Mouse (Mus musculus) urinary bladder, adult 18-20 months (tissue): ENCODE results near the gene Slc41a2.
A peak's percentile ranks its signal among the peaks of the same experiment; 100 is the strongest.
"Not testable (repeated sequence)": the region's sequence is repeated elsewhere in the genome, so short reads cannot be mapped to it uniquely, and the experiment has no call there.

Experiments used
- DNase-seq, 2 experiments: peaks; one replicate each; pipeline ENCODE4 v3.0.0; 2022; ENCODE audit warnings: low spot score in 2 of 2, mixed read lengths in 2 of 2

Slc41a2 gene

DNA sequence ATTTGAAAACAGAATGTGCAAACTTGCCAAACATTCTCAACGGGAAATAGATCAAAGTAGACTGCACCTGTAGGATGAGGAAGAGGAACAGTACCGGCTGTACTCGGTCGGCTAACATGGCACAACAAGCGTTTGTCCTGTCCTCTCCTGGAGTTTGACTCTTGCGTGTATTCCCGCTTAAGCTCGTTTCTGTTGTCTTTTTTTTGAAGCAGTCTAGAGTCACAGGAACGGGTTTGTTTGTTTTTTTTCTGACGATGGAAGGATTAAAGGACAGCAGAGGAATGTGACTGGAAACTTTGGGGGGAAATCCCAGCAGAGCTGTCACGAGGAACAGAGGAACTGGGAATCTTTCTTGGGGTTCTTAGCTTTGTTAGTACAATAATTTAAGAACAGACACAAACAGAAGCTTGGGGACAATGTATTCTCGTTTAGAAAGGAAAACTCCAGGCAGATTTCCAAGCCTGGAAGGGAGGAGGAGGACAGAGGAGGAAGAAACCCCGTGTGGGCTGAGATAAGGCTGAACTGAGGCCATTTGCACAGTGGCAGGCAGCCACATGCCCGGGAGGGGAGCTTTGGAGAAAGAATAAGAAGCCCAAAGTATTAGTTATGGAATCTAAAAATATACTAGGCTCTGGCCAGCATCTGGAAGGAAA is 16.1 kb upstream of the Slc41a2 start:
- peak in 1 of 2 experiments; percentile 29 for DNase-seq

DNA sequence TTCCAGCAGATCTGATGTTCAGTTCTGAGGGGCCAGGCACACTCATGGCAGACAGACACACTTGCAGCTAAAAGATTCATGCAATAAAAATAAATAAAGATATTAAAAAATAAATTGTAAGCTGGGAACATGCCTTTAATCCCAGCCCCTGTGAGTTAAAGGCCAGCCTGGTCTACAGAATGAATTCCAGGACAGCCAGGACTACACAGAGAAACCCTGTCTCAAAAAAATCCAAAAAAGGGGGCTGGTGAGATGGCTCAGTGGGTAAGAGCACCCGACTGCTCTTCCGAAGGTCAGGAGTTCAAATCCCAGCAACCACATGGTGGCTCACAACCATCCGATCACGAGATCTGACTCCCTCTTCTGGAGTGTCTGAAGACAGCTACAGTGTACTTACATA is 14.1 kb upstream of the Slc41a2 start:
- DNase-seq = not testable (repeated sequence)

DNA sequence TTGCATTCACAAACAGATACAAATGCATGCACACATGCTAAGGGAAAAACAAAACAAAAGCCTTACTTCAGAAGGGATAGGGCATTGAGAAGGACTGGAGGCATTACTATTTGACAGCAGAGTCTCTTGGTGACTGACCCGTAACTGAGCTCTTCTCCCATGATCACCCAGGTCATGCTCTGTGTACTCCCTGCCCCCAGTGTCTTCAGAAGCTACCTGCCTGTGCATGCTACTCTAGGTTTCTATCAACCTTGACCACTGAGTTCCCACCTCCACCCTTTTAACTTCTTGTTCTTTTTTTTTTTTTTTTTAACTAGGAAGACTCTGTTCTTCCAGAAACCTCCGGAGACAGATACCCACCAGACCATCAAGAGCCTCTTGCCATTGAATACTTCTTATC is 13.0 kb upstream of the Slc41a2 start:
- no peak for DNase-seq

DNA sequence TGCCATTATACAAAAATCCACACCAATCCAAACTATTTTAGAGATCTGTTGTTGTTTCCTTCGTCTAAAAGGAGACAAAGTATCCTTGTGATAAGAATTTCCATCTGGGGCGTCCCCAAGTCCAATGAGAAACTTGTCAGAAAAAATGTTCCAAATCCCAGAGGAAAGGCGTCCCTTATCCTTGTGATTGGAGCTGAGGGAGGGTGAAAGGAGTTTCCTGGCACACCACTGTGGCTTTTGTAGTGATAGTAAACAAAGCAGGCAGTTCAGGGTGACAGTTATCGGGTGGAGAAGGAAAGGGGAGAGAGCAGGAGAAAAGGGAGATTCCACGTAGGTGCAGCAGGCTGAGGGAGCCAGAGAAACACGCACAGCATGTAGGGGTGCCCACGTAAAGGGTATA is 9.8 kb upstream of the Slc41a2 start:
- DNase-seq = no peak

DNA sequence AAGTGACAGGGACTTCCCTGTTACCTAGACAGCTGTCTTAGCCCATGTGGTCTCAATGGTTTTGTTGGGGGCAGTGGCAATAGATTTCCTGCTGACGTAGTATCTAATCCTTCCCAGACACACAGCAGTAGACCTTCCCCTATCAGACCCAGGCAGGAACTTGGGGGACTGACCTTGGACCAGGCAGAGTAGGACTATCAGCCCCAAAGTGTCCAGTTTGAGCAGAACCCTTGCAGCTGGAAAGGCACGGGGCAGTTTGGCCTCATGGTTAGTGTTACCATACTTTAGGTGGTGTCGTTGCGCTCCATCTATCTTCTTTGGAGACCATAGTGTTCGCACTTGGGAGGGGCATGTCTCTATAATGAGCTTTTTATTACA is 8.7 kb upstream of the Slc41a2 start:
- DNase-seq = no peak

DNA sequence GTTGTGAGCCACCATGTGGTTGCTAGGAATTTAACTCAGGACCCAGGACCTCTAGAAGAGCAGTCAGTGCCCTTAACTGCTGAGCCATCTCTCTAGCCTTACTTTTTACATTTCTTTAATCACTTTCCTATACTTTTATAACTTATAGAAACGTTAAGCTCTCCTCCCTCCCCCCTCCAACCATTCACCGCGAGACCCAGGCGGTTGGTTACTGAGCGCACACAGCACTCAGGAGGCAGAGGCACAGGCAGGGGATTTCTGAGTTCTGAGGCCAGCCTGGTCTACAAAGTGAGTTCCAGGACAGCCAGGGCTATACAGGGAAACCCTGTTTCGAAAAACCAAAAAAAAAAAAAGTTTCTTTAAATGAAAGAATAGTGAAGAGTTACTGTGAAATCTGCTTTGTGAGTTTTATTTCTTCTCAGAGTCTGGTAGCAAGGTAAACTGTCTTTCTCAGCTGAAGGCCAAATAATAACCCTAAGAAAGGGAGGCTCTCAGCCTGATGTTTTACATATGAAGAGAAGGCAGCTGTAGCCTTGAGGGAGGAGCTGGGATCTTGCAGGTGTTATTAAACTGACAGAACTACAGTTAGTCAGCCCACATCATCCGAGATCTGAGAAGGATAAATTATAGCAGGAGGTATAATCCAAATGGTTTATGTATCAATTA is 8.1 kb upstream of the Slc41a2 start:
- no peak for DNase-seq

DNA sequence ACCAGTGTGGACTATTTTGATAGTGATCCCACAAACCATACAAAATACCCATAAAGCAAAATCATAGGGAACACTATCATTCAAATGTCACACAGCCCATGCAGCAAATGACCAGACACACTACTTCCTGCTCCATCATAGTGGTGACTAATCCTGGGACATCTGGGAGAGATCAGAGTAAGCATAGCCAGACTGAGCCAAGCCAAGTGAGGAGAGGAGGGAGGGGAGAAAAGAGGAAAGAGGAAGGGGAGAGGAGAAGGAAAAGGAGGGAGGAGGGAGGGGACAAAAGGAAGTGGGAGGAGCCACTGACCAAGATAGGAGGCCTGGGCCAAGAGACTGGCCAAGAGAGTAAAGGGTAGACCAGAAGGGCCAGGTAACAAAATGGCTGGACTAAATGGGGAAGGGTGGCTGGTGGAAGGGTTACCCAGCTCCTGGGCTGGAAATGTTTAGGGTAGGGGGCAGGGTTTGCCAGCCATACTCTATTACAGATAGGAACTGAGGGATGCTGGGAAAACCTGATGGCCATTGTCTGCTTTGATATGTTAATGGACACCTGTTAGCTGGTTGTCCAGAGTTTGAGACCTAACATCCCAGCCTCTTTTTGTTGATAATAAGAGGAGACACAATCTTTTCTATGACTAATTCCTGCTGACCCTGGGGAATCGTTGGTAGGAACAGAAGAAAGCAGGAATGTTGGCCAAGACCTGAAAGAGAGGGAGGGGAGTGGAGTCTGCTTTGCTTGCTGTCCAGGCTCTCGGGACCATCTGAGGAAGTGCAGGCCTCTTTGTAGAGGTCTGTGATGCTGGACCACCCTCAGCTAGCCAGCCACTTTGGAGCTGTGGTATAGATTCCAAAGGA is 6.4 kb upstream of the Slc41a2 start:
- DNase-seq = no peak

DNA sequence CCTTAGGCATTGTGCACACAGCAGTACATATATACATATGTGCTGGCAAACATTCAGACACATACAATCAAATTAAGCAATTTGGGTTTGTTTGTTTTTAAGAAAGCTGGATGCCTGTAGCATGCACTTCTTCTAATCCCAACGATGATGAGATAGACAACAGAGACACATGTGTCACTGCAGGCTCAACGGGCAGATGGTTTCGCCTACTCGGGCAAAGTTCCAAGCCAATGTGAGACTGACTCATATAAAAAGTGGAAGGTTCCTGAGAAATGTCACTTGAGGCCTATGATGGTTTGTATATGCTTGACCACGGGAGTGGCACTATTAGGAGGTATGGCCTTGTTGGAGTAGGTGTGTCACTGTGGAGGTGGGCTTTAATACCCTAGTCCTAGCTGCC is 5.5 kb upstream of the Slc41a2 start:
- DNase-seq = no peak

DNA sequence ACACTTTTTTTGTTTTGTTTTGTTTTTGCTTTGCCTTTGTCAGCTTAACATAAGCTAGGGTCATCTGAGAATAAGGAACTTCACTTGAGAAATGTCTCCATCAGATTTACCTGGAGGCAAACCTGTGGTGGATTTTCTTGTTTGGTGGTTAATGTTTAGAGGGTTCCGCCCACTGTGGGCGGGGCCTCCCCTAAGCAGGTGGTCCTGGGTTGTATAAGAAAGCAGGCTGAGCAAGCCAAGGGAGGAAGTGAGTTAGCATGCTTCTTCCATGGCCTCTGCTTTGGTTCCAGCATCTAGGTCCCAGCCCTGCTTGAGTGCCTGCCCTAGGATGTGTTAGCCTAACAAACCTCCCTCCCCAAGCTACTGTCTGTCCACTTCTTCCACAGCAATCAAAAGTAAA is 3.5 kb upstream of the Slc41a2 start:
- no peak for DNase-seq

DNA sequence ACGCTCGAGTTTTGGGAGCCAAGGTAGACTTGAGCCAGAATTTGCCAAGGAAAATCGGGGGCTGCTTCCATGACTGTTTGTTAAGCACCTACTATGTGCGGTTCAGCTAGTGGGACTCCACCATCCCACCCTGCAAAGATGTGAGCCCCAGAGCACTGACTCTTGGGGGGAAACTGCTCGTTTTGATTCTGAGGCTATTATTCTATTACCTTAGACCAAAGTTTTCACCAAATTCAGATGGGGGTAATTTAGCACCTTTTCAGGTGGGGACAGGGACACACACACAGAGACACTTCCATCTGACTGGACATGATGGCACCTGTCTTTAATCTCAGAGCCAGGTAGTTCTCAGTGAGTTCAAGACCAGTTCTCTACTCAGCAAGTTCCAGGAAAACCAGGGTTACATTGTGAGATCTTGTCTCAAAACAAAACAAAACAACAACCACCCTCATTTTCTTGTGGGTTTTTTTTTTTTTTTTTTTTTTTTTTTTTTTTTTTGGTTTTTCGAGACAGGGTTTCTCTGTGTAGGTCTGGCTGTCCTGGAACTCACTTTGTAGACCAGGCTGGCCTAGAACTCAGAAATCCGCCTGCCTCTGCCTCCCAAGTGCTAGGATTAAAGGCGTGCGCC is 403 bp upstream of the Slc41a2 start:
- DNase-seq = no peak

DNA sequence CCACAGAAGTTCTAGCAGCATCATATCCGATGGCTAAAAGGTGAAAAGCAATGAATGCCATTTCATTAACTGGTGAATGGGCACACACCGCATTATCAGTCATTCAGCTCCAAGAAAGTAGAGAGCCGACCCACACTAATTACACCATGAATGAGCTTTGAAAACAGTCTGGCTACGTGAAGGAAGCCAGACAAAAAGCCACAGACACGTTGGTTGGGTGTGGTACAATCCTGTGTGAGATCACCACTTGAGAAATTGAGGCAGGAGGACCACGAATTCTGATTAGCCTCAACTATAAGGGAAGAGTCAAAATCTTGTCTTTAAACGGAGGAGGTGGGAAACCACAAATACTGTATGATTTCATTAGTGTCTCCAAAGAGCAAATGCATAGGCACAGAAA is 1.3 kb downstream of the Slc41a2 start:
- no peak for DNase-seq

DNA sequence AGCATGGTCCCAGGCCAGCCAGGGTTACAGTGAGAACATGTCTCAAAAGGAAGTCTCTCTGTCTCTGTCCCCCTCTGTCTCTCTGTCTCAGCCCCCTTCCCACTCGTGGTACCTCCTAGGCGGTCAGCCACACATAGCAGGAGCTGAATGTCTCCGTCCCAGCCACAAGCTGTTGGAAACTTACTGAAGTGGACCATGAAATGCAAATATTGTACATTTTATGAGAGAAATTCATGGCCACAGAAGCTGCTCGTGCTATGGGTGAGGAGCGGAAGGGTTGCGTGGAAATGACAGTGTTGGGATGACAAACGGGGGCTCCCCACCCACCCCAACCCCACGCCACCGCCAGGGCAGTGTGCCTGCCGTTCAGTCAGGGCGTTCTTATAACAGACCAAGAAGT is 5.1 kb downstream of the Slc41a2 start:
- no peak for DNase-seq

DNA sequence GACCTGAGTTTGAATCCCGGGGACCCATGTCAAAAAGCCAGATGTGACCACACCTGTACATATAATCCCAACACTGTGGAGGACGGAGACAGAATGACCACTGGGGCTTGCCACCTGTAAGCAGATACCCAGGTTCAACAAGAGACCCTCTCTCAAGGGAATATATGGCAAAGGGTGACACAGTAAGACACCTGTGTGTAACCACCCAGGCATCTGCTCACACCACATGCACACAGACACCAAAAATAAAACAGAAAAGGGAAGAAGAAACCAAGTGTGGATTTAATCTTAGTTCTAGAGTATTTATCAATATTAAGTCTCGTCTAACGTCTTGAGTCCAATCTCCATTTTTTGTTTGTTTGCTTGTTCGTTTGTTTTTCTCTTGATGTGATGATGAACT is 5.9 kb downstream of the Slc41a2 start:
- DNase-seq = no peak

DNA sequence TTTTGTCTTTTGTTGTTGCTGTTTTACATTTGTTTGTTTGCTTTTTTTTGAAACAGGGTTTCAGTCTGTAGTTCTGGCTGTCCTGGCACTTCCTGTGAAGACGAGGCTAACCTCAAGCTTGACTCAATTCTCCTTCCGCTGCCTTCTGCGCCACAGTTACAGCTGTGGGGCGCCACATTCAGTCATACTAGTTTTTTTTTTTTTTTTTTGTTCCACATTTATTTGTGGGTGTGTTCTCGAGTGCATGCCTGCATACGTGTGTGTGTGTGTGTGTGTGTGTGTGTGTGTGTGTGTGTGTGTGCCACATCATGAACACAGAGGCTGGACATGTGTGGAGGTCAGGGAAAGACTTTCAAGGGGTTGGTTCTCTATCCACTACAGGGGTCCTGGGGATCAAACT is 7.3 kb downstream of the Slc41a2 start:
- no peak for DNase-seq

DNA sequence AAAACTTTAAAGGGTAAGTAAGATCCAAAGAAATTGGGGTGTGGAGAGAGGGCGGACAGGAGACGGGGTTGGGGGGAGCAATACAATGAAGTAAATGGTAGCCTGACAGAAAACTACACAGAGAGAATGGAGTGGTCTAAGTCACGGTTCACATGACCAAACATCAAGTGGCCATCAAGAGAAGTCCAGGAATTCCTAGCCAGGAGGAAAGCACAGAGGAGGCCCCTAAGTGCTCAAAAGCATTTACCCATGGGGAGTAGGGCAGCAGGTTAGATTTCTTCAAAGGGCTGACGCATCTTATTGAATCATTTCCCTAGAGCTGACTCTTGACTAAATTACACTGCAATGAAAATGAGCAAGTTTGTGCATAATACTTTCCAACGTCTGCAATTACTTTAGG is 8.9 kb downstream of the Slc41a2 start:
- DNase-seq = no peak

DNA sequence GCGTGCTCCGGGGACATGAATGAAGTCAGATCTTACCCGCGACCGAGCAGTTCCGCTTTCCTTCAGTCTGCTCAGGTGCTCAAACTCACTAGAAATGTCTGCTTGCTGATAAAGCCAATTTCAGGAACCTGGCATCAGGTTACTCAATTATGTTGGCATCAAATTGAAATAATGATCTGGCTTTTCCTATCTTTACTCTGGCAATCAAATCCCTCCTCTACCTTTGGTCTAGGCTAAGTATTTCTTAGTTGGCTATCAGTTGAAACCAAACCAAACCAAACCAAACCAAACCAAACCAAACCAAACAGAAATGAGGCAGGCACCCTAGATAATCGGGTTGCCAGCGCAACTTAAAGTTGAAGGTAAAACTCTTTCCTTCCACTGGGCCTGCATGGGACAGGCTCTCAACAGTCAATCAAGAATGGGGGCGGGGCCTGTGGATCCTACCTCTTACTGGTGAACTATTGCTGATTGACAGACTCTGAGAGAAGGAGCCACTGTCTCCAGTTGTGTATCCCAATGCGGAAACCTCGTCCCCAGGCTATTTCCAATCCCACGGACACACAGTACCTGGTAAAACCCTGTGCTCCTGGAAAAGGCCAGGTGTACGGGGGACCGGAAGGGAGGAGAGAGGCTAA is 10.9 kb downstream of the Slc41a2 start:
- no peak for DNase-seq

DNA sequence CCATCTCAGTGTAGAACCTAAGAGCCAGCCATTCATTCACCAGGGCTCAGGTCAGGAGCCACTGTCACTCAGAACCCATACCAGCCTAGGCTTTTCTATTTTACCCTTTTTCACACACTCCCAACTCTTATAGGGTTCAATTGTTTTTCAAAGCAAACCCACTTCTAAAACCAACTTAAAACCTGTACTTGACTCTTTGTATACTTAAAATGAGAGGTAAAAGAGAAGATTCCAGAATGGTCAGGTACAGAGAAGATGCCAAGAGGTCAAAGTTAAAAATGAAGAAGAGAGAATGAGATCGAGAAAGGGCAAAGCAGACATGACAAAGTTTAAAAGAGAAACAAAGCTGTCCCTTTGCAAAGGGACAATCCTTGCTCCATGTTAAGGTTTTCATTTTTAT is 11.8 kb downstream of the Slc41a2 start:
- no peak for DNase-seq

DNA sequence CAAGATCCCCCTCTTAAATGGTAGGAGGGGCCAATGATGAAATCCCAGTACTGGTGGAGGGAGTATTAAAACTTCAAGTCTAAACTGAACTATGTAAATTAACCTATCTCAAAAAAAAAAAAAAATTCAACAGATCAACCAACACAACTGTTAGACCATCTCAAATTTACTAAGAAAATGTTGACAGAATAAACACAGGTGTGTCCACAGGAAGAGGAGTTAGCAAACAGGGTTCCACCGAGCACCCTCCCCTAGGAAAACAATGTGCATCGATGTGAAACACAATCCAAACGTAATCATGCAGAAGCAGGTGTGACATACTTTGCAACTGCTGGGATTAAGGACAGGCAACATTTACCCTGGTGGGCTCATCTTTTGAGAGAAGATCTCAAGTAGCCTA is 12.8 kb downstream of the Slc41a2 start:
- DNase-seq = no peak

DNA sequence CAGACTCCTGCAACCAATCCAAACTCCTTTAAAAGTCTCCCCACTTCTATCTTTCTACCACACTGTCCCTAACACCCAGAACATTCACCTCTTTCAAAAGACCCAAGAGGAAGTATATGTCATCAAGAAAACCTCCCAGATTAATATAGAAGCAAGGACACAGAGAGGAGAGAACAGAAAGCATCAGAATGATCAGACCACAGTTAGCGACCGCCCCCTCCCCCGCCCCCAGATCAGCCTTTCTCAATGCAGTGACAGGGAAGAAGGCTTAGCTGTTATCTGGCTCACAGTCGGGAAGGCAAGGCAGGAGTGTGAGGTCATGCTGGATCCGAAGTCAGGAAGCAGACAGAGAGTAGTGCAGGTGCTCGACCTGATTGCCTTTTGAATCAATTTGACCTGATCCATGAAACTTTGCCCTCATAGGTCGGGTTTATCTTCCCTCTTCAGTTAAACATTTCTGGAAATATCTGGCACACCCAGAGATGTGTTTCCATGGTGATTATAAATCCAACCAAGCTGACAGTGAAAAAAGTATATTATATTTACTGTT is 15.1 kb downstream of the Slc41a2 start:
- no peak for DNase-seq

DNA sequence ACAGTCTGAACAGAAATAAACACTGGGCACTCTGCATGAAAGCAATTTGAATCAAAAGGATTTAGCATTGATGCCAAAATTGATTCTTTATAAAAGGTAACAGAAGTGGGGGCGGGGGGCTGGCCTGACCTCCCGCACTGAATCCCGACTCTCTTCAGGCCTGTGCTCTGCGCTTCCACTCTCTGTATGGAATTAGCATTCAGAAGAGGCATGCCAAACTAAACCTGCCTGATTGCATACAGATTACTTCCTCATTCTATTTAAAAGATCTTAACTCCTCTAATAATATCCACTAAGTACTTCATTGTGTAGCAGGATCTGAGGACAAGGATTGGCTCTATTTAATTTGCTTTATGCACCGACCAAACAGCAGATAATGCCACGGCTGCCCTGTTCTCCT is 16.2 kb downstream of the Slc41a2 start:
- no peak for DNase-seq

DNA sequence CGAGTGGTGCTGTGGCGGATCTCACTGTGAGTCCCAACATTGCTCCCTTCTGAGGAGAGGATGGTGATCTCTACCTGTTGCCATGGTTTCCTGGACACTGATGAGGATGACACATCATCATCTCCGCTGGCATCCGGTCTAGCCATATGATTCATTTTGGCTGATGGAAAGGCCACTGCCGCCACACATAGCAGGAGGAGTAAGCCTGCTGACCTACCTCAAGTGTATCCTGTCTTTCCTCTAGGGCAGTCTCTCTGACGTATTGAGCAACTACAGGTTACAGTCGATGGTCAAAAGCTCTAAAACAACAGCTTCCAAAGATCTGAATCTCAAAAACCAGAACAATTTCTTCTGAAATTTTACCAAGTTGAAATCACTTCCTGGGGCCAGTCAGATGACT is 16.8 kb downstream of the Slc41a2 start:
- DNase-seq = no peak

DNA sequence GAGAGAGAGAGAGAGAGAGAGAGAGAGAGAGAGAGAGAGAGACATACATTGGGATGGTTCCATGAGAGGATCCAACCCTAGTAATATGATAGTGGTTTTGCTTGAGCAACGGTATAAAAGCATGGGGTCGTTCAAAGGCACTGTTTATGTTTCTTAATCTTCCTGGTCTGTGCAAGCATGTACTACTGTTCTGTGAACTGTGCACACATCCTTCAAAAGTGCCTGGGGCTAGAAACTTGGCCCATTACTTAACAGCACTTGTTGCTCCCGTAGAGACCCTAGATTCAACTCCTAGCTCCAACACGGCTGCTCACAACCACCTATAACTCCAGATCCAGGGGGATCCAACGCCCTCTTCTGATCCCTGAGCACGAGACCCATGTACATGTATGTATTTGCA is 17.3 kb downstream of the Slc41a2 start:
- DNase-seq = no peak
